Mouse (Mus musculus) pancreas, adult 10 weeks (tissue): ENCODE measurements around the gene Xndc1. TPM values are rescaled to one million over a fixed set of nuclear protein-coding genes. Genes with fewer than 3 reads are reported as not detected.

Source experiments
- polyA plus RNA-seq: library from polyadenylated mRNA; stranded (reverse); fragments of 350-450 nt; fragmentation: Illumina TruSeq; extraction: RNeasy Lipid Tissue Mini Kit (QIAGEN cat#74804); gene quantifications from one replicate; pipeline ENCODE4 v1.2.3, GENCODE M21; 2015; ENCODE audit warnings: low read depth, low replicate concordance; ENCODE audit not compliant: insufficient read depth

Gene Xndc1
- polyA plus RNA-seq: 7.2 TPM

GRCm38 (mm10) chr7:102065046-102065891, at the start of gene Xndc1, which contains the start of the genes Rnf121 and Xntrpc:
Xndc1 (plus strand) TSS chr7:102065511.
Rnf121 (minus strand) TSS chr7:102065469.
Xntrpc (plus strand) TSS chr7:102065713.

GRCm38 (mm10) chr7:102018590-102018989, 46.7 kb upstream of the Xndc1 start, which contains the start of gene Il18bp:
Il18bp (minus strand) TSS chr7:102018690.

GRCm38 (mm10) chr7:102082816-102083215, 17.5 kb downstream of the Xndc1 start, which contains the start of gene Trpc2:
Trpc2 (plus strand) TSS chr7:102083116.

DNA sequence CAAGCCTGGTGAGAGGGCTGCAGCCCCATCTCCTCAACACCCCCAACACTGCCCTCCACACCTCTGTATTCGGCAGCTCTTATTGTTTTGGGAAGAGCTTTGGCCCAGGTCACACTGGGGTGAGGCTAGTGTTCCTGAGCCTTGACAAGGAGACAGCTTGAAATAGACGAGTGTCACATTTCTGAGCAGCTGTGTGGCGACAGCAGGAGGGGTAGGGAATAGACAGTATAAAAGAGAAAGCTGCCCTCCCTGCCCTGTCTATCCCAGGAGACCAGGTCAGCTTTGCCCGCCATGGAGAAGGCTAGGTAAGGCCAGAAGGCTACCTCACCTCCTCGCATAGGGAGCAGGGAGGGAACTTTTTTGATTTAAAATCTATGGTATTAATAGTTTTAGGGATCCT, 36.2 kb downstream of the Xndc1 start, which contains the start of gene Art1:
Art1 (plus strand) TSS at position 257 of the 400 bp plus-strand sequence.

GRCm38 (mm10) chr7:102109171-102109570, 43.9 kb downstream of the Xndc1 start, which contains the start of gene Art5:
Art5 (minus strand) TSS chr7:102109489.

GRCm38 (mm10) chr7:102116579-102117331, 51.4 kb downstream of the Xndc1 start, which contains the start of gene Chrna10:
Chrna10 (minus strand) TSS chr7:102116828.

Other genes starting within 250 kb of the Xndc1 start
- not detected for gene Phox2a, start 247.2 kb upstream of the Xndc1 start, polyA plus RNA-seq
- 24.1 TPM for gene Inppl1, start 227.3 kb upstream of the Xndc1 start, polyA plus RNA-seq
- gene Folr2, start 208.3 kb upstream of the Xndc1 start, polyA plus RNA-seq: 7.3 TPM
- gene Anapc15, start 201.8 kb upstream of the Xndc1 start, polyA plus RNA-seq: 6.8 TPM
- 2.5 TPM for gene Folr1, start 194.7 kb upstream of the Xndc1 start, polyA plus RNA-seq
- gene Lamtor1, start 159.6 kb upstream of the Xndc1 start, polyA plus RNA-seq: 21.4 TPM
- gene Tomt, start 159.2 kb upstream of the Xndc1 start, polyA plus RNA-seq: not detected
- gene Lrrc51, start 131.6 kb upstream of the Xndc1 start, polyA plus RNA-seq: 12.1 TPM
- gene Numa1, start 131.4 kb upstream of the Xndc1 start, polyA plus RNA-seq: 26.7 TPM
- gene Il18bp, start 46.8 kb upstream of the Xndc1 start, polyA plus RNA-seq: 5.5 TPM
- 7.9 TPM for gene Rnf121, start within 50 bp of the Xndc1 start, polyA plus RNA-seq
- 1.0 TPM for gene Xntrpc, start 202 bp downstream of the Xndc1 start, polyA plus RNA-seq
- gene Trpc2, start 17.6 kb downstream of the Xndc1 start, polyA plus RNA-seq: not detected
- not detected for gene Art1, start 36.2 kb downstream of the Xndc1 start, polyA plus RNA-seq
- gene Art5, start 44.0 kb downstream of the Xndc1 start, polyA plus RNA-seq: not detected
- gene Chrna10, start 51.3 kb downstream of the Xndc1 start, polyA plus RNA-seq: not detected
- 6.5 TPM for gene Nup98, start 144.7 kb downstream of the Xndc1 start, polyA plus RNA-seq
- 12.6 TPM for gene Pgap2, start 144.7 kb downstream of the Xndc1 start, polyA plus RNA-seq
- 16.1 TPM for gene Rhog, start 190.5 kb downstream of the Xndc1 start, polyA plus RNA-seq
- gene Stim1, start 202.3 kb downstream of the Xndc1 start, polyA plus RNA-seq: 9.1 TPM